Mouse (Mus musculus): Measurements from ENCODE around the gene Cdyl.

DNA sequence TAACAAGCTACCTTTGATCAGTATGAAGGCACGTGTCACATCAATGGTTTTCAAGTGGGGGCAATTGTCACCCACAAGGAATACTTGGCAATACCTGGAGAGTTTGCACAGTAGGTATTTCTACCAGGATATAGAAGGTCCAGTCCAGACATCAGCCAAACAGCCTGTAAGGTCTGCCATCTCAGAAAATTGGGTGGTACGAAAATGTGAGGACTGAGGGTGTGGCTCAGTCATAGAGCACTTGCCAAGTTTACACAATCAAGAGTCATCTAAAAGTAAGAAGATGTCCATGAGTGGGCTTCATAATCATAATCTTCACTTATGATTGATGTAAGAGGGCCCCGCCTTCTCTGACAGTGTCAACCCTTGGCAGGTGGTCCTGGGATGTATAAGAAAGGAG, 29.9 kb downstream of the Cdyl start:
- no peak for TF ChIP-seq CTCF (IDR thresholded peaks at IDR 0.05; ENCODE audit: extremely low read depth, insufficient read length, insufficient replicate concordance, low read depth, low read length)
- TF ChIP-seq POLR2A (IDR thresholded peaks at IDR 0.05; ENCODE audit: low read depth, low read length) = no peak
